Mouse (Mus musculus): Measurements from ENCODE around the gene Acot8. TPM values are rescaled to one million over a fixed set of nuclear protein-coding genes. Genes with fewer than 3 reads are reported as not detected.

Acot8 gene
- polyA plus RNA-seq, 1 experiment from 2014 or later: 23.6 TPM

- Histone ChIP-seq H3K4me3 (replicated peaks) (no peak overlapping the region), H3K4me1 (replicated peaks) (no peaks in the 10 kb centered on the region), H3K4me2 (replicated peaks) (no peak overlapping the region), H3K9ac (no peak overlapping the region), H3K27ac (no peak overlapping the region), H3K36me3 (peaks cover 54% of the 10 kb centered on the region), H3K27me3 (replicated peaks) (no peaks in the 10 kb centered on the region), H3K9me3 (no peaks in the 10 kb centered on the region)
- 96% methylated on average over 4 of the region's 4 CpGs for WGBS
- no peak for ATAC-seq
Observed at GRCm38 (mm10) chr2:164761971-164762370, 42.7 kb downstream of the Acot8 start.

- peaks cover 58% of the 10 kb centered on the region for H3K36me3 ChIP-seq
- no peak overlapping the region for H3K4me3 ChIP-seq (replicated peaks)
- 96% methylated on average over 2 of the region's 2 CpGs for WGBS
- no peak overlapping the region for H3K4me2 ChIP-seq (replicated peaks)
- H3K4me1 ChIP-seq (replicated peaks): no peaks in the 10 kb centered on the region
- peak; percentile 77; the same call in 1 of the 2 replicates for ATAC-seq
- H3K27me3 ChIP-seq (replicated peaks): no peaks in the 10 kb centered on the region
- H3K9ac ChIP-seq: no peak overlapping the region
- H3K27ac ChIP-seq: no peak overlapping the region
- H3K9me3 ChIP-seq: no peaks in the 10 kb centered on the region
Observed at GRCm38 (mm10) chr2:164761502-164761901, 43.2 kb downstream of the Acot8 start.

- H3K27ac ChIP-seq: no peak overlapping the region
- H3K4me1 ChIP-seq (replicated peaks): no peaks in the 10 kb centered on the region
- WGBS: 81% methylated on average over 4 of the region's 4 CpGs
- H3K27me3 ChIP-seq (replicated peaks): no peaks in the 10 kb centered on the region
- H3K4me2 ChIP-seq (replicated peaks): no peak overlapping the region
- no peak overlapping the region for H3K4me3 ChIP-seq (replicated peaks)
- H3K36me3 ChIP-seq: peaks cover 63% of the 10 kb centered on the region
- no peak for ATAC-seq
- H3K9ac ChIP-seq: no peak overlapping the region
- H3K9me3 ChIP-seq: no peaks in the 10 kb centered on the region
Observed at GRCm38 (mm10) chr2:164760059-164760833, 44.4 kb downstream of the Acot8 start.

DNA sequence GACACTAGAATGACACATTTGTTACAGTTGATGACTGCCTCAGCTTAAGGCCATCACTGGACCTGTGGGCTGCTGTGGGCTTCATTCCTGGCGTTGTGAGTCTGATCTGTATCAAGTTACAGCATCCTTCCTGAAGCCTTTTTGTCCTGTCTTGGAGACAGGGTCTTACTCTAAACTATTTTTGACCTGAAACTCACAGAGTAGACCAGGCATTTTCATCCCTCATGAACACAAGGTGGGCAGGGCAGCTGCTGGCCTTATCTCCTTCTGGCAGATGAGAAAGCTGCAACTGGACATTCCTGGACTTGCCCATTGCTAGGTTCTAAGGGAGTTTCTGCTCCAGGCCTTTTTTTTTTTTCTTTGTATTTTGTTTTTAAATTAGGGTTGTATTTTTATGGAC is 46.0 kb downstream of the Acot8 start:
- Histone ChIP-seq H3K27me3 (replicated peaks) (no peaks in the 10 kb centered on the region), H3K9me3 (no peaks in the 10 kb centered on the region), H3K36me3 (peaks cover 71% of the 10 kb centered on the region), H3K27ac (no peak overlapping the region), H3K4me1 (replicated peaks) (no peaks in the 10 kb centered on the region), H3K4me2 (replicated peaks) (no peak overlapping the region), H3K4me3 (replicated peaks) (no peak overlapping the region), H3K9ac (no peak overlapping the region)
- ATAC-seq: no peak
- WGBS: 69% methylated on average over 1 of the region's 1 CpGs

- Histone ChIP-seq H3K9ac (no peak overlapping the region), H3K4me2 (replicated peaks) (no peak overlapping the region), H3K4me3 (replicated peaks) (no peak overlapping the region), H3K27ac (no peak overlapping the region), H3K4me1 (replicated peaks) (no peaks in the 10 kb centered on the region), H3K27me3 (replicated peaks) (no peaks in the 10 kb centered on the region), H3K36me3 (peaks cover 71% of the 10 kb centered on the region), H3K9me3 (no peaks in the 10 kb centered on the region)
- WGBS: 93% methylated on average over 11 of the region's 11 CpGs
- ATAC-seq: no peak
Observed at GRCm38 (mm10) chr2:164757841-164758240, 46.8 kb downstream of the Acot8 start.

DNA sequence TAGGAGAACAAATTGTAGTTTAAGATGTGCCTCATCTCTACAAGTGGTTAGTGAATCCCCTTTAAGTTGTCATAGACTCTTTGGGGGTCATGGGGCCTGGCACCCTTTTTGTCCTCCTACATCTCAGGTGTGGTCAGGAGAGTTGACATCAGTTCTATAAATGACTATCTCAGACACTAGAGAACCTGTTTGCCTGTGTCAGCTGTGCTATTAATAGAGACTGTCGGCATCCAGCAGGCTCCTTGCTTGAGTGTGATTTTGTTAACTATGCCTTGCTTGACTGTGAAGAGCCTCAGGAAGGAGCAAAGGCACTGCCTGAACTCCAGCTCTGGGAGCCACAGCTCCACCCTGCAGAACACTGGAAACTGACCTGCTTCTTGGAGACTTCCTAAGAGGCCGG is 49.9 kb downstream of the Acot8 start:
- H3K27ac ChIP-seq: no peak overlapping the region
- H3K36me3 ChIP-seq: peaks cover 54% of the 10 kb centered on the region
- no peak overlapping the region for H3K9ac ChIP-seq
- 84% methylated on average over 2 of the region's 2 CpGs for WGBS
- no peak overlapping the region for H3K4me2 ChIP-seq (replicated peaks)
- no peaks in the 10 kb centered on the region for H3K27me3 ChIP-seq (replicated peaks)
- H3K4me1 ChIP-seq (replicated peaks): no peaks in the 10 kb centered on the region
- no peaks in the 10 kb centered on the region for H3K9me3 ChIP-seq
- no peak for ATAC-seq
- no peak overlapping the region for H3K4me3 ChIP-seq (replicated peaks)

- peaks cover 50% of the 10 kb centered on the region for H3K36me3 ChIP-seq
Observed at GRCm38 (mm10) chr2:164754105-164754504, 50.6 kb downstream of the Acot8 start.

GRCm38 (mm10) chr2:164752454-164752853 is 52.2 kb downstream of the Acot8 start:
- WGBS: 88% methylated on average over 2 of the region's 2 CpGs

More at GRCm38 (mm10) chr2:164754105-164754504, 50.6 kb downstream of the Acot8 start:
- no peaks in the 10 kb centered on the region for H3K27me3 ChIP-seq (replicated peaks)
- H3K4me1 ChIP-seq (replicated peaks): no peaks in the 10 kb centered on the region
- WGBS: 77% methylated on average over 11 of the region's 11 CpGs
- no peaks in the 10 kb centered on the region for H3K9me3 ChIP-seq
- H3K4me3 ChIP-seq (replicated peaks): no peak overlapping the region
- no peak overlapping the region for H3K27ac ChIP-seq
- no peak for ATAC-seq
- no peak overlapping the region for H3K9ac ChIP-seq
- no peak overlapping the region for H3K4me2 ChIP-seq (replicated peaks)

GRCm38 (mm10) chr2:164748991-164749390 is 55.7 kb downstream of the Acot8 start:
- peaks cover 12% of the 10 kb centered on the region for H3K36me3 ChIP-seq
- H3K4me3 ChIP-seq (replicated peaks): no peak overlapping the region
- H3K27me3 ChIP-seq (replicated peaks): no peaks in the 10 kb centered on the region
- ATAC-seq: no peak
- no peak overlapping the region for H3K27ac ChIP-seq
- 88% methylated on average over 6 of the region's 6 CpGs for WGBS
- no peaks in the 10 kb centered on the region for H3K9me3 ChIP-seq
- H3K9ac ChIP-seq: no peak overlapping the region
- H3K4me2 ChIP-seq (replicated peaks): no peak overlapping the region
- peaks cover 16% of the 10 kb centered on the region for H3K4me1 ChIP-seq (replicated peaks)

More at GRCm38 (mm10) chr2:164752454-164752853, 52.2 kb downstream of the Acot8 start:
- Histone ChIP-seq H3K4me1 (replicated peaks) (0 out of 2 replicates have a peak, but pooled peaks cover 1% of the 10 kb centered on the region), H3K36me3 (peaks cover 43% of the 10 kb centered on the region), H3K4me3 (replicated peaks) (no peak overlapping the region), H3K4me2 (replicated peaks) (no peak overlapping the region), H3K9me3 (no peaks in the 10 kb centered on the region), H3K27ac (no peak overlapping the region), H3K27me3 (replicated peaks) (no peaks in the 10 kb centered on the region), H3K9ac (no peak overlapping the region)
- ATAC-seq: no peak

GRCm38 (mm10) chr2:164748191-164748590 is 56.5 kb downstream of the Acot8 start:
- Histone ChIP-seq H3K4me2 (replicated peaks) (no peak overlapping the region), H3K4me1 (replicated peaks) (peaks cover 16% of the 10 kb centered on the region), H3K9ac (no peak overlapping the region), H3K27me3 (replicated peaks) (no peaks in the 10 kb centered on the region), H3K9me3 (no peaks in the 10 kb centered on the region), H3K4me3 (replicated peaks) (no peak overlapping the region), H3K27ac (no peak overlapping the region), H3K36me3 (peaks cover 6% of the 10 kb centered on the region; the same call in 1 of the 2 replicates)
- ATAC-seq: no peak
- 88% methylated on average over 4 of the region's 4 CpGs for WGBS

- H3K27me3 ChIP-seq (replicated peaks): no peaks in the 10 kb centered on the region
- peak overlapping the region; percentile 90 for H3K9ac ChIP-seq
- ATAC-seq: no peak
- peaks cover 16% of the 10 kb centered on the region for H3K4me1 ChIP-seq (replicated peaks)
- H3K4me3 ChIP-seq (replicated peaks): peak overlapping the region; percentile 84
- no peaks in the 10 kb centered on the region for H3K9me3 ChIP-seq
- H3K36me3 ChIP-seq: peaks cover 4% of the 10 kb centered on the region; the same call in 1 of the 2 replicates
- WGBS: 41% methylated on average over 8 of the region's 8 CpGs
- H3K4me2 ChIP-seq (replicated peaks): peak overlapping the region; percentile 66
- H3K27ac ChIP-seq: no peak overlapping the region
Observed at GRCm38 (mm10) chr2:164746693-164747092, 58.0 kb downstream of the Acot8 start.

GRCm38 (mm10) chr2:164745843-164746479 is 58.7 kb downstream of the Acot8 start, which contains the start of the genes Wfdc3 and Dnttip1:
Gene Wfdc3 (minus strand): TSS chr2:164745931.
Gene Dnttip1 (plus strand): TSS chr2:164745983.
- Histone ChIP-seq H3K36me3 (peaks cover 4% of the 10 kb centered on the region; the same call in 1 of the 2 replicates), H3K4me1 (replicated peaks) (peaks cover 16% of the 10 kb centered on the region), H3K27me3 (replicated peaks) (no peaks in the 10 kb centered on the region), H3K4me2 (replicated peaks) (peak within 1 kb of the TSS; percentile 66), H3K4me3 (replicated peaks) (peak within 1 kb of the TSS; percentile 84), H3K27ac (peak within 1 kb of the TSS; percentile 69), H3K9ac (peak within 1 kb of the TSS; percentile 90), H3K9me3 (no peaks in the 10 kb centered on the region)
- peak; percentile 94 for ATAC-seq
- WGBS: under 1% methylated on average over 60 of the region's 70 CpGs
